Mouse (Mus musculus): ENCODE results near the gene Ntng2.

Ntng2 gene

DNA sequence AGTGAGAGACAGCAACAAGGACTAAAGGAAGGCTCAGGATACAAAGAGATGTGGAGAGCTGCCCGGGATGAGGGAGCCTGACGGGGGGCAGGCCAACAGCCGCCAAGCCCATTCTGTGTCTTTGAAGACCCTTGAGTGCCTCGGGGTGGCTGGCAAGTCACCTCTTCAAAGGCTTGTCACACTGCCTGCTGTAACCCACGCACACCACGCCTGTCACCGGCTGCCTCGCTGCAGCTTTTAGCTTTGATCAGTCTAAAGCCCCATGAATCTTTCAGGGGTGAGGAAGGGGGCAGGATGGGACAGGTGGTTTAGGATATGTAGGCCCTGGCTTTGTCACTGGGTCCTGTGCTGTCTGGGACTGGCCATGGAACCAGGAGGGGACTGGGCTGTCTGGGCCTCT lies 46.6 kb downstream of the Ntng2 start:
- ChIA-PET POLR2A (interaction anchor here in 1 of 4 experiments (1.2 kb wide), 1 partner anchor 13 kb away, joined by 3 read pairs; no protein-coding TSS in a partner anchor), CTCF (interaction anchor here in 1 of 4 experiments (1.3 to 1.8 kb wide), 2 partner anchors 11 to 39 kb away, joined by 3 to 4 read pairs; no protein-coding TSS in a partner anchor)

DNA sequence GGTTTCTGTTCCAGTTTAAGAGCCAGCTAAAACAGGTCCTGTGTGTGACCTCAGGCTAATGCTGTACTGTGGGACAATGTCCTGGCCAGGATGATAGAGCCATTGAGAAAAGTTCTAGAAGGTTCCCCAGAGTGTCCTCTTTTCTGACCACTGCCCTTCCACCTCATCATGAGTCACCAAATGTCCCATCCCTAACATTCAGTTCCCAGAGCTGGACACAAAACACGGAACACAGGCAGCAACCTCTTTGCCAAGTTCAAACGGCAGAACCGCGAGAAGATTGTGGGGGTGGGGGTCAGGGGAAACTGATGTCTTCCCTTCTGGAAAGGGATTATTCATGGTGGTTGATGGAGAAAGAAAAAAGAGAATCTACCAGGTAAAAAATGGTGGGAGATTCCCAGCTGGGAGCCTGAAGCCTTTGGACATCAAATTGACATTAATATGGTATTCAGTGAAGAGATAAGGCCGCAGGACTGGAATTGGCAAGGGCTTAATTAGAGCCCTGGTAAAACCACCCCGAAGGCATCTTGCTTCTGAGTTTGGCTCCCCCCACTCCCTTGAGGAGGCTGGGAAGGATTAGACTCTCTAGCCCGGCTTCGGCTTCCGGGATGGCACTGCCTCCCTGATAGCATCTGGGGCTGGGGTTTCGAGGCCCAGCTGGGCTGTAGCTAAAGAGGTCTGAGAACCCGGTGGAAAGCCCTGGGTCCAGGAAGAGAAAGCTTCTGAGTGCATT lies 51.4 kb downstream of the Ntng2 start:
- ChIA-PET POLR2A (interaction anchor here in 3 of 4 experiments (0.6 to 2.2 kb wide), 6 partner anchors 9 to 313 kb away, joined by 3 to 6 read pairs (median 4); no protein-coding TSS in a partner anchor), CTCF (interaction anchor here (0.5 to 3.3 kb wide), 21 partner anchors 9 to 405 kb away, joined by 3 to 47 read pairs (median 4); no protein-coding TSS in a partner anchor)

DNA sequence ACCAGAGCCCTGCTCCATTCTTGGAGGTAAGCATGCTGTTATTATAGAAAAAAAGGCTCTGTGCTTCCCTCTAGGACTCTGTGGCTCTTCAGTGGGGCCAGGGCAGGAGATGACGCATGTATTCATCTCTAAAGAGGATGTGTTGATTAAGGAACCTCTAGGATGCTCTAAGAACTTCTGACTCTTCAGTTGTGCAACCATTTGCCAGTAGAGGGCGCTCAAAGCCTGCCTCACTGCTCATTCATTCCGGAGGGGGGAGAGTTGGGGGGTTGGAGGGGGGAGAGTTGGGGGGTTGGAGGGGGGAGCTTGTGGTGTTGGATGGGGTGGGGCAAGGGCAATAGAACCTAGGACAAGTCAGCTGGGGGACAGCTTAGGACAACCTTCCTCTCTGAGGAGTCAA lies 52.9 kb downstream of the Ntng2 start:
- POLR2A ChIA-PET = interaction anchor here in 2 of 4 experiments (0.6 to 2.2 kb wide), 4 partner anchors 11 to 394 kb away, joined by 5 to 6 read pairs (median 6); no protein-coding TSS in a partner anchor
- CTCF ChIA-PET = interaction anchor here (0.5 to 3.3 kb wide), 35 partner anchors 8 to 467 kb away, joined by 3 to 47 read pairs (median 5); no protein-coding TSS in a partner anchor

DNA sequence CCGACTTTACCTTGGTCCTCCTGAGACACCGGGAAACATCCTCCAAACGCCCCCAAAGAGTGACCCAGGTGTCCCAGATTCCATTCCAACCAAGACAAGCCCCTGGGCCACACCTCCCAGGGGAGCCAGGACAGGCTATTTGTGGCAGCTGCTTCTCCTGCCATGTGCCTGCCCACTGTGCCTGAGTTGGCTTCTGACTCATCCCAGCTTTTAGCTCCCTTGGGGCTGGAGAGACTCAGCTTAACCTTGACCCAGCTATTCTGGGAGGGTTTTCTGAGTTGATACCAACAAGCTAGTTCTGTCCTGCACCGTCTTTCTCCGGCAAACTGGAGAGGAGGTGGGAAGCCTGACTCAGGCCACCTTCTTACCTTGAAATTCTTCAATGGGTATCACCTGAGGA lies 54.4 kb downstream of the Ntng2 start:
- POLR2A ChIA-PET = interaction anchor here in 1 of 4 experiments (0.9 to 1.1 kb wide), 2 partner anchors 123 to 530 kb away, joined by 3 to 4 read pairs; no protein-coding TSS in a partner anchor
- CTCF ChIA-PET = interaction anchor here (0.5 to 1.2 kb wide), 6 partner anchors 12 to 550 kb away, joined by 3 to 5 read pairs (median 3); no protein-coding TSS in a partner anchor

DNA sequence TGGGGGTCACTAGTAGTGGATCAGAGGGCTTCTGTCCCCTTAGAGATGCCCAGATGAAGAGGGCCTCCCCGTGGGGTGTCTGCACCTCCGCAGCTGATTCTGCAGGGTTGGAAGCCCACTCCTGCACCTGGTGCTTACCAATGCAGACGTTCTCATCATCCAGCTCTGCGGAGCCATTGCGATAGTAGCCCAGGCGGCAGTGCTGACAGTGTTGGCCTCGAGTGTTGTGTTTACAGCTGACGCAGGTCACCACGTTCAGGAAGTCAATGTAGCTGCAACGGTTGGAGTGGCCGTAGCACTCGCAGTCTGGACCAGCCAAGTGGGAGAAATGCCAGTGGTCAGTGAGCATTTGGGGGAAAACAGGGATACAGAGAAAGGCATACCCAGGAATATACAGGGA lies 56.0 kb downstream of the Ntng2 start:
- CTCF ChIA-PET = interaction anchor here in 3 of 4 experiments (0.6 to 2.0 kb wide), 3 partner anchors 41 to 230 kb away, joined by 3 to 7 read pairs (median 3); no protein-coding TSS in a partner anchor
- POLR2A ChIA-PET = interaction anchor here in 3 of 4 experiments (0.5 to 1.6 kb wide), 5 partner anchors 21 to 1681 kb away, joined by 3 to 5 read pairs (median 4); no protein-coding TSS in a partner anchor

DNA sequence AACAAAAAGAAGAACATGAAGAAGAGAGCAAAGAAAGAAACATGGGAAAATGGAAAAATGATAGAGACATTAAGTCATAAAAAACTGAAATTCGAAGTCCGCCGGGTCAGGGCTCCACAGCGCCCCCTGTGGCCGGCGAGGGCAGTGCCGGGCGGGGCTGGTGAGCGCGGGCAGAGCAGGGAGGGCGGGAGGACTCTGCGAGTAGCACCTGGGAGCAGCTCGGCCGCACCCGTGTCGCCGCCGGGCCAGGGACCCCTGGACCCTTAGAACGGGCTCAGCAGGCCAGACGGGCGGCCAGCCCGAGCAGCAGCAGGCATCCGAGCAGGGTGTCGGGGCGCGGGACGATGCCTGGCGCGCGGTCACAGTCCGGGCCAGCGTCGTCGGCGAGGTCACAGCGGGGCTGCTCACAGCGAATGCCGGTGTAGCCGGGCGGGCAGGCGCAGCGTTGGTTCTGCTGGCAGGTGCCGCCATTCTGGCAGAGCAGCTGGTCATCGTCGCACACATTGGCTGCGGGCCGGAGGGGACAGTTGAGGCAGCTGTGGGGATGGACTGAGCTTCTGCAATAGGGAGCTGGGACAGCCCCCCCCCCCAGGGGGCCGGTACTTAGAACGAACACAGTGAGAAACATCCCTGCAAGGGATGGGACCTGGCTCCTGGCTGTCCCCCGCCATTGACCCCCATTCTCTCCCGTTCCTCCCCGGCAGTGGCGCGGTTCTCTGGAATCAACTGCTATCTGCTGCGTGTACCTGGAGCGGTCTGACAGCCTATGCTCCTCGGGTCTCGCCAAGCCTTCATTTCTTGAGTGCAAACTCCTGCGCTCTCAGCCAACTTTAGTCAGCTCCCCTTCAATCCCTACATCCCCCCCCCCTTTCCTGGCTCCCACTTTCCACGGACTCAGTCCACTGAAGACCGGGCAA lies 58.0 kb downstream of the Ntng2 start:
- CTCF ChIA-PET = interaction anchor here in 3 of 4 experiments (0.6 to 3.1 kb wide), 33 partner anchors 8 to 632 kb away, joined by 3 to 10 read pairs (median 4); no protein-coding TSS in a partner anchor
- POLR2A ChIA-PET = interaction anchor here in 3 of 4 experiments (0.5 to 2.0 kb wide), 13 partner anchors 11 to 371 kb away, joined by 3 to 10 read pairs (median 4); no protein-coding TSS in a partner anchor

DNA sequence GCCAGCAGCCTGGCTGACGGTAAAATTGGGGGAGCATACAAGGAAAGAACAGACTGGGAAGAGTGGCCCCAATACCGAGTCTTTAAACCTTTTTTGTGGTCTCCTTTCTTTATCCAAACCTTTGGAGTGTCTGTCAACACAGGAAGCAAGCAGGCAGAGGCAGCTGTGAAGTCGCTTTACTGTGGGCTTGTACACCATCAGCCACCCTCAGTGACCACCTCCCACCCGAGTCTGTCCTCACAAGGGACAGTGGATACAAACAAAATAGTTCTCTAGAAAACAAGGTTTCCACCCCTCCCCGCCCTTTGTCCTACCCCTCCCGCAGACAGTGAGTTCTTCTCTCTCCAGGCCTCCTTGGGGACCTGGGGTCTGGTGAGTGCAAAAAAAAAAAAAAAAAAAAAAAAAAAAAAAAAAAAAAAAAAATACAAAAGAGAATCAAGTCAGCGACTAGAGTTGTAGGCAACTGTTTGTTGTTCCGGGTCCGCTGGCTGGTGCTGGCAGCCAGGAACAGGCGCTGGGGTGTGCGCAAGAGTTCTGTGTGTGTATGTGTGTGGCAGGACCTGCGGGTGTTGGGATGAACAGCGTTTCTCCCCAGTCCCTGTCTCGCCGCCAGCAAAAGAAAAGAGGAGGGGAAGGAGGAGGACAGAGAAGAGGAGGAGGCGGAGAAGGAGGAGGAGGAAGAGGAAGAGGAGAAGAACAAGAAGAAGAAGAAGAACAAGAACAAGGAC lies 58.8 kb downstream of the Ntng2 start:
- CTCF ChIA-PET = interaction anchor here in 3 of 4 experiments (0.5 to 3.1 kb wide), 24 partner anchors 9 to 568 kb away, joined by 3 to 10 read pairs (median 4); no protein-coding TSS in a partner anchor

DNA sequence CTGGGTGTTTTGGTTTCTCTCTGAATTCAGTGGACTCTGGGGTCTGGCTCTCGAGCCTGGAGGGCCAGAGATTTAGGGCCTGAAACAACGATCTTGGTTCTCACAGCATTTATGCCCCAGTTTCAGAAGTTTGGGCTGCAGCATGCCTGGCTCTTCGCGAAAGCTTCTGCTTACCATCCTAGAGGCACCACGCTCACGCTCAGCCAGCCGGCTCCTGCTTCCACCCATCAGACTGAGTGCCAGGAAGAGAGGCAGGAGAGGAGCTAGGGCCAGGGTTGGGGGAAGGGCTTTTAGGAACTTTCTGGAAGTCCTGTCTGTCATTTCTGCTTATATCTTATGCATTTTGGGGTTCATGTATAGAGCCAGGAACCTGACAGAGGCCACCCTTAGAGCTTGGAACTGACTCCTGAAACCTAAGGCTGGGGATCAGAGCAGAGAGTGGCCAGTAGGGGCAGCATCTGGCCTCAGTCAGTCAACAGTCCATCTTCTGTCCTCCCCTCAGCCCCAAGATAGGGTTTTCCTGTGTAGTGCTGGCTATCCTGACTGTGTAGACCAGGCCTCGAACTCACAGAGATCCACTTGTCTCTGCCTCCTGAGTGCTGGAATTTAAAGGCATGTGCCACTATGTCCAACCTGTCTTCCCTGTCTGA lies 60.1 kb downstream of the Ntng2 start:
- ChIA-PET CTCF (interaction anchor here (0.6 to 3.1 kb wide), 27 partner anchors 8 to 1092 kb away, joined by 3 to 10 read pairs (median 3); partner anchors contain the start of gene Ttf1 (in 1 of the 4)), POLR2A (interaction anchor here in 3 of 4 experiments (0.5 to 1.6 kb wide), 9 partner anchors 9 to 1652 kb away, joined by 3 to 5 read pairs (median 3); no protein-coding TSS in a partner anchor)

More for the DNA sequence above, 58.8 kb downstream of the Ntng2 start:
- POLR2A ChIA-PET = interaction anchor here in 1 of 4 experiments (0.7 to 2.0 kb wide), 7 partner anchors 12 to 1654 kb away, joined by 3 to 10 read pairs (median 3); no protein-coding TSS in a partner anchor

DNA sequence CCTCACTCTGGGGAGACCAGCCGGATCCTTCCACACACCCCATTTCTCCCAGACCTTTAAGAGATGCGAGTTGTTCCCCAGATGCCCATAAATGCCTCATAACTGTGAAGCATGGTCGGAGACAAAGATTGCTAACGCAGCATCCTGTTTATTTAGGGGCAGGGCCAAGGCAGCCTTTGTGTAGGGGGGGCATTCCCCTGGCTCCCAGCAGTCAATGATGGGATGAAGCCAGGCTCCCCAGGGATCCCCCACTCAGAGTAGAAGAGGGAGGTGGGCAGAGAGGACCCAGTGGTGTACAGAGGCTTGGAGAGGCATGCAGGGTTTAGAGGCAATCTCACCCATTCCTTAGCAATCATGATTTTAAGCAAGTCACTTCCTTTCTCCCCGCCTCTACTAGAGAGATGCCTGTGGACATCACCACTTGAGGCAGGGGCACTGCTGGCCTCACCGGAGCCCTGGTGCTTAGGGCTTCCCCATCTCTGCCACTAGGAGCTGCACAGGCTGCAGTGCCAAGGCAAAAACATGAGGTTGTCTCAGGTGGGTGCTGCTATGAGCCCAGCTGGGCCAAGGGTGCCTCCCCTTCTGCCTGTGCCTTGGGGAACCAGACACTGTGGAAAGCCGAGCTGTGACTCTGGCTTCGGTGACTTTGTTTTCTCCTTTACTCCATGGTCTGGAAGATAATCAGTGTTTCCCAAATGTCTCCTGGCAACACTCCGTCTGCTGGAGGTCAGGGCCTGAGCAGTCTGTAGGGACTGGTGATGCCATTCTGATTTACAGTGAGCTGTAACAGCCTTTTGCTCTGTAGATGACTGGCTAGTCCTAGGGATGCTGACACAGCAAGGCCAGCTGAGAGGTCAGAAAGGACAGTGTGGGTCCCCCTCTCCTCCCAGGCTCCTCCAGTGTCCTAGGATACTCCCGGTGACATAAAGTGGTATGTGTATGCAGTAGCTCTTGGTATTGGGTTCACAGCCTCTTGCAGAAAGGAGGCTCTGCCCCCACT lies 61.3 kb downstream of the Ntng2 start:
- POLR2A ChIA-PET = interaction anchor here in 2 of 4 experiments (0.5 to 1.6 kb wide), 4 partner anchors 8 to 68 kb away, joined by 3 to 6 read pairs (median 4); no protein-coding TSS in a partner anchor

DNA sequence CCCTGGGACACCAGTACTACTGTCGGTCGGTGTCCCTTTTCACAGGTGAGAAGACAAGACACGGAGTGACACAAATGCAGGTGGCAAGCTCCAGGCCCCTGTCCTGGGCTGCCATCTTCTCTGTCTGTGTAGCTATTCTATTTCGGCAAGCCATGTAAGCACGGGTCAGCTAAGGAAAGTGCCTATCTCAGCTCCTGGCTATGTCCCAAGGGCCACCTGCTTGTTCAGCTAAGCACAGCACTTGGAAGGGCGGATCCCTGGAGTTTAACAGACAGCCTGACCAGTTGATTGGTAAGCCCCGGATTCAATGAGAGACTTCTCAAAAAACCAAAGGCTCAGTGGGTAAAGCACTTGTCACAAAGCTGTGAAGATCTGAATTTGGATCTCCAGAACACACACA lies 62.4 kb downstream of the Ntng2 start:
- ChIA-PET CTCF (interaction anchor here in 1 of 4 experiments (1.0 to 1.1 kb wide), 2 partner anchors 10 to 54 kb away, joined by 3 read pairs; no protein-coding TSS in a partner anchor), POLR2A (no interaction called here)

More for the DNA sequence above, 61.3 kb downstream of the Ntng2 start:
- CTCF ChIA-PET = interaction anchor here in 2 of 4 experiments (0.5 to 2.2 kb wide), 14 partner anchors 7 to 428 kb away, joined by 3 to 8 read pairs (median 3); partner anchors contain the start of gene Rapgef1 (in 1 of the 2)

DNA sequence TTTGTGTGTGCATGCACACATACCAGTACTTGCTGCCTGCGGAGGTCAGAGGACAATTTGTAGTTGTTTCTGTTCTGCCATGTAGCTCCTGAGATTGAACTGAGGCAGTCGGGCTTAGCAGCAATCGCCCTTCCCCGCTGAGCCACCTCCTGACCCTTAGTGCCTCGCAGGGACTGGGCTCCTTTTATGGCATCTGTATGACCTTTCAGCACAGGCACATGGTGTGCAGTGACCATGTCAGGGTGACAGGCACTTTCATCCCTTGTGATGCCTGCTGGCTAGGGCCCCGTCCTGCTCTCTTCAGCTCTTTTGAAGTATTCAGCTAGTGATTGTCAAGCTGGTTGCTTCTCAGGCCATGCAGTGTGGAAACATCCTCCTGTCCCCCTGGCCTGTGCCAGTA lies 66.6 kb downstream of the Ntng2 start:
- CTCF ChIA-PET = interaction anchor here in 2 of 4 experiments (1.1 to 1.6 kb wide), 2 partner anchors 12 to 14 kb away, joined by 3 to 5 read pairs; no protein-coding TSS in a partner anchor
- POLR2A ChIA-PET = interaction anchor here in 1 of 4 experiments (0.8 to 1.7 kb wide), 2 partner anchors 8 to 16 kb away, joined by 6 read pairs; no protein-coding TSS in a partner anchor

DNA sequence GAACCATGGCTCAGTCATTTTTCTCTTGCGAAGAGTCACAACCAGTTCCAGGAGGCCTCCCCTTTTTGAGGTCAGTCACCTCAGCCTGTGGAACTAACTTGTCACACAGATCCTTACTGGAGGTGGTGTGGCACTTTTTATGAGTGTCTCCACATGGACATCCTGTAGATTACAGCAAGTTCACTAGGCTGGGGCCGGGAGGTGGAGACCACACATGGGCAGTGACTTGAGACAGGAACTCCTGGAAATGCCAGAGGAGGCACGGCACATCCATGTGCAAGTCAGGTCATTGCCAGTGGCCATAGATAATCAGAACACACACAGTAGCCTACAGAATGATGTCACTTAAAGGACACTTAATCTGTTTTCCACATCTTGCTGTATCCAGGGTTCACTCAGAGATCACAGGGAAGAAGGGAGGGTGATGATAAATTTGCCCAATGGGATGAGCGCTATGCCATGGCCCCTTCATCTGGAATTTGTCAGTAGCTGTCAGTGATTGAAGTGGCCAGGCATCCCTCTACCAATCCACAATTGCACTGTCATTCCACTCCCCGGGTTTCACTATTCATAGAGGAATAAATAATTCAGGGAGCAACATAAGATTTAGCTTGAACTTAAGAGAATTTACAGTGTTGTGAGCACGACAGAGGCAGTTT lies 69.4 kb downstream of the Ntng2 start:
- CTCF ChIA-PET = interaction anchor here in 1 of 4 experiments (0.8 to 1.7 kb wide), 3 partner anchors 9 to 62 kb away, joined by 3 to 8 read pairs (median 4); no protein-coding TSS in a partner anchor
- POLR2A ChIA-PET = interaction anchor here in 1 of 4 experiments (0.6 to 1.0 kb wide), 5 partner anchors 9 to 28 kb away, joined by 3 to 5 read pairs (median 3); no protein-coding TSS in a partner anchor

DNA sequence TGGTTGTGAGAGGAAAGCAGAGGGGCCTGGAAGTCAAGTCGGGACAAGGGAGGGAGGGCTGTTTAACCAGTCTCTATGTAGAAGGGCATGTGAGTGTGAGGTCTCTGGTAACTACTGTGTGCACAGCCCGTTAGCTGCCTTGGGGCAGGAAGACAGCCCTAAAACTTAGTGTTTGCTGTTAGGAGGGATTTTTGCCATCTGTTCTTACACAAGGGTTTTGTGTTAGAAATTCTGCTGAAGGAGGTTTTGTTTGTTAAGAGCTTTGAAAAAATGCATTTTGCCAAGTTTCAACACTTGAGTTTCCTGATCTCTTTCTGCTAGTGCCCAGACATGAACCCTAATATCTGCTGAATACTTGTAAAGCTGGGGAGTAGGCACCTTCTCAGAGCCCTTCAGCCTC lies 71.7 kb downstream of the Ntng2 start:
- ChIA-PET POLR2A (interaction anchor here in 1 of 4 experiments (0.7 to 1.6 kb wide), 7 partner anchors 10 to 64 kb away, joined by 3 to 4 read pairs (median 4); no protein-coding TSS in a partner anchor), CTCF (interaction anchor here in 1 of 4 experiments (1.7 kb wide), 1 partner anchor 19 kb away, joined by 3 read pairs; no protein-coding TSS in a partner anchor)

DNA sequence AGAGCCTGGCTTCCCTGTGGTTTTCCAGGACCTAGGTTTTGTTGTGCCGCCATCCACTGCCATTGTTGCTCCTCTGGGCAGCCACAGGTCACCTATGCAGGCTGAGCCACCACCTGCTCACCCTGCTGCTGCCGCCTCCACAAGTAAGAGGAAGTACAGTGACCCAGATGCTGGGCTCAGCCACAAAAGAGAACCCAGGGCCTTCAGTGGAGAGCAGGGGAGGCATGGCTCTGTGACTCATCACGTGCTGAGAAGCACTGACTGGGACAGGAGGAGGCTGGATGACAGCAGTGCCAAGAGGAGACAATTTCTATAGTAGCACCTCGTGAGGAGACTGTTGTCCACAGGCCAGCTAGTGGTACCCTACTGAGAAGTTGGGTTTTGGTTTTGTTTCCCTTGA lies 73.0 kb downstream of the Ntng2 start:
- ChIA-PET CTCF (interaction anchor here in 1 of 4 experiments (1.0 kb wide), 1 partner anchor 11 kb away, joined by 4 read pairs; no protein-coding TSS in a partner anchor), POLR2A (interaction anchor here in 1 of 4 experiments (0.6 kb wide), 1 partner anchor 647 kb away, joined by 6 read pairs; no protein-coding TSS in a partner anchor)

Measured in embryonic stem cell, embryonic (primary cell).